Mouse (Mus musculus): Measurements from ENCODE around the gene Jmjd7. TPM values are rescaled to one million over a fixed set of nuclear protein-coding genes. Genes with fewer than 3 reads are reported as not detected.

The Jmjd7 gene
- total RNA-seq, 4 experiments from 2014 or later = 3.6 to 5.7 (median 4.2) TPM

DNA sequence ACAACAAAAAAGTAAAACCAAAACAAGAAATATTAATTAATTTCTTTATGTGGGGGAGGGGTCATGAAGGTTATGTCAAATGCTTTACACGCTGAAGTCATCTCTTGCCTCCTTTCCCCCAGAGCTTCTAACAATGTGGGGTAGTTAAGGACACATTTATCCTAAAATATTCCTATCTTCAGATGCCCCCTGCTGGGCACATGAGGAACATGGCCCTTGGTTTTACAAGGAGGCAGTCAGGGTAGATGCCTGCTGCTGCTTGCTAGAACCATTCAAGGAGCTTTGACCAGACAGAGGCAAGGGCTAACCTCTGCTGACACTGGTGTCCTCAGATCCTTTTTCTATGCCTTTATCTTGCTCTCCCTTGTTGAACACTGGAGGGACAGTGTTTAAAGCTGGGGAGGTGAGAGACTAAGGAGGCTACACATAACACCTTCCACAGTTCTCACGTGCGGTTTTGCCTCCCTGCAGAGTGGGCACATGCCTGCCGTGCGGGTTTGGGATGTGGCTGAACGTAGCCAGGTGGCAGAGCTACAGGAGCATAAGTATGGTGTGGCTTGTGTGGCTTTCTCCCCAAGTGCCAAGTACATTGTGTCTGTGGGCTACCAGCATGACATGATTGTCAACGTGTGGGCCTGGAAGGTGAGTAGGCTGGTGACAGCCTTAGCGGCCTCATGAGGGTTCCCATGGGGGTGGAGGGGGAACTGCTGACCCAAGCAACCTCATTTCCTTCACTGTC is 15.7 kb upstream of the Jmjd7 start:
- DNase-seq (ENCODE audit: low spot score in 2 of 2) = peak in 1 of 2 experiments; percentile 67

- no peak for DNase-seq (ENCODE audit: low spot score in 2 of 2)
Measured at GRCm38 (mm10) chr2:120012924-120013323, 14.4 kb upstream of the Jmjd7 start.

DNA sequence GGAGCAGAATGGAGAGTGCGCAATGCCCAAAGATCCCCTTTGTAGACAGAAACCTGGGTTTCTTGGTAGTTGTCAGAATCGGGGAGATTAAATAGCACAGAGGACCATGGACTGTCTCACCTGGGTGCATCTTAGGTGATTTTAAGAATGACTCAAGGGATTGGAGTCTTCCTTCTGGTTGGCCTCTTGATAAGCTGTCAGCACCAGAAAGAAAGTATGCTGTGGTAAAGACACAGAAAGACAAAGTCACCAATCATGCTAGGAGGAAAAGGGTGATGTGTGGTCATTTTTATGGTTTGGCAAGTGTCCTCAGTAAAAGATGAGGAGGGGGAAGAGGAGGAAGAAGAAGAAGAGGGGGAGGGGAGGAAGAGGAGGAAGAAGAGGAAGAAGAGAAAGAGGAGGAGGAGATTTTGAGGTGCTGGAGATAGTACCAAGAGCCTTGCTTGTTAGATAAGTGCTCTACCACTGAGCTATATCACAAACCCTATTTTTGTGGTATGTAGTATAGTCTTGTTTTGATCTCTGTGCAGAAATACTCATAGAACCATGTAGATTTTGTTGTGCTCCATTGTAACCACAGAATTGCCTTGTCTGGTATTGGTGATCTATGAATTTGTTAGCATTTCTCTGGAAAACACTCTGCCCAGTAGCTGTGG is 13.3 kb upstream of the Jmjd7 start:
- DNase-seq (ENCODE audit: low spot score in 2 of 2) = no peak

- no peak for DNase-seq (ENCODE audit: low spot score in 2 of 2)
Measured at GRCm38 (mm10) chr2:120015882-120016281, 11.4 kb upstream of the Jmjd7 start.

GRCm38 (mm10) chr2:120017599-120017998 is 9.7 kb upstream of the Jmjd7 start:
- DNase-seq (ENCODE audit: low spot score in 2 of 2) = no peak

- DNase-seq (ENCODE audit: low spot score in 2 of 2) = no peak
Measured at GRCm38 (mm10) chr2:120024337-120024736, 2.9 kb upstream of the Jmjd7 start.

GRCm38 (mm10) chr2:120027950-120028331 is 658 bp downstream of the Jmjd7 start:
- no peak for DNase-seq (ENCODE audit: low spot score in 2 of 2)

DNA sequence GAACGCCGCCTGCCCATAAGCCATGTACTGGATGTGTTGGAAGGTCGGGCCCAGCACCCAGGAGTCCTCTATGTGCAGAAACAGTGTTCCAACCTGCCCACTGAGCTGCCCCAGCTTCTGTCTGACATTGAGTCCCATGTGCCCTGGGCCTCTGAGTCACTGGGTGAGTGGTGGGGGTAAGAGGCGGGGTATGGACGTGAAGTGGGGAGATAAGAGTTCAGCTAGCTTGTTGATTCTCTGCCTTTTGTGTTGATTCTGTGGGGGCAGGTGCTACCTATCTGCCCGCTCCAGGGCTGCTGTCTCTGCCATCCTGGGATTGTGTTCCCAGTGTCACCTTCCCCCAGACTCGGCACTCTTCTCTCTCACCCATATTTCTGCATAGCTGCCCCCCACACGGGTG is 3.1 kb downstream of the Jmjd7 start:
- no peak for DNase-seq (ENCODE audit: low spot score in 2 of 2)

DNA sequence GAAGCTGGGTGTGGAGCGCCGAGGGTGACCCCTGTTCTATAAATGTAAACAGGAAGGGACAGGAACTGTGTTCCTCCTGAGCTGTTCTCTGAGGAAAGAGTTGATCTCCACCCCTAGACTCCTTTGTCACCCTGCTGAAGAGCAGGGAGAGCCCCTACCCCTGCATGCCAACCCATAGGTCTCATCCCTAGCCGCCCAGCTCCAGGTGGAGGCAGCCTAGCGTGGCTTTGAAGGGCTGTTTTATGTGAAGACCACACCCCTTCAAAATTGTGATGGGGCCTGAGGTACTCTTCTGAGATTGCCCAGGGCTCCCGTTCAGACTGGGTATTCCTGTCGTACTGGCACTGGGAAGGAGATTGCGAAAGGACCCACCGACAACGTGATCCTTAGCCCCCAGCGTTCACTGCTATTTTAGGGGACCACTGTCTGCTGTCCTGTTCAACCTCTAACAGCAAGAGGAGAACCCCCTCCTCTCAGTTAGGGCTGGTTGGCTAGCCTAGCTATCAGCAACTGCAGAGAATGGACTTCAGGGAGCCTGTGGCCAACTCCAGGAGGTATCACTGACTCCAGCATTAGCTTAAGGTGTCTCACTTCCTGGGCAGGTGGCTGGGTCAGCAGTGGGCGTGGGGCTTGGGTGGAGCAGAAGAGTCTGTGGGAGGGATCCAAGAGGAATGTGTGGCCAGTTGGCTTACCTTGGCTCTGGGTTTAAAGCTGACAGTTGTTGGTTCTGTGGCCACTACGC is 5.6 kb downstream of the Jmjd7 start, which contains the start of gene Pla2g4b:
Pla2g4b (plus strand) TSS at position 692 of the 742 bp plus-strand sequence.
- DNase-seq (ENCODE audit: low spot score in 2 of 2) = no peak

DNA sequence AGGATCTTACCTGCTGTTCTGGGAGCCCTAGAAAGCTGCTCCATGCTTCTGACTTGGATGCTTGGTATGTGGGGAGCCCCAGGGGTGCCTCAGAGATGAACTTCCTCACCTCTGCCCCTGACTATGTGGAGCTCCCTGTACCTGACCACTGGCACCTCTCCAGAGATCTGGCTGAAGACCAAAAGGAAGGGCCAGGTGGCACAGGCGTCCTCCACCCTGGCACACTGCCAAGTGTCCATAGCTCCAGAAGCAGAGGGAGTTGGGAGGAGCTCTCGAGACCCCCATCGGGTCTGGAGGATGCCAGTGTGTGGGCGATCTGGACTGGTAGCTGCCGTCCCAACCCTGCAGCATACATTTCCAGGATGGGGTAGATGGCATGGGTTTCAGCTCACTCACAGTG is 6.4 kb downstream of the Jmjd7 start:
- no peak for DNase-seq (ENCODE audit: low spot score in 2 of 2)

DNA sequence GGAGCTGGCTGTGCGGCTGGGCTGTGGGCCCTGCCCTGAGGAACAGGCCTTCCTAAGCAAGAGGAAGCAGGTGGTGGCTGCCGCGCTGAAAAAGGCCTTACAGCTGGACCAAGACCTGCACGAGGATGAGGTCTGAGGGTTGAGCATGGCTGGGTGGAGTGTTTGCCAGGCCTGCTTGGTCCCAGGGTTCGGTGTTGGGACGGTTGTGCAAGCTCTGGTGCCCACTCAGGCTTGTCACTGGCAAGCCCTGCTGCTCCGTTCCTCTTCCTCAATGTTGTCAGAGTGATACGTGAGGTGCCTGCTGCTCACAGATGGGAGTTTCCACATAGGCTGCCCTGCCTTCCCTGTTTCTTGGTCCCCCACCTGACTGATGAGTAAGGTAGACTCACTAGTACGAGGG is 10.5 kb downstream of the Jmjd7 start:
- no peak for DNase-seq (ENCODE audit: low spot score in 2 of 2)

DNA sequence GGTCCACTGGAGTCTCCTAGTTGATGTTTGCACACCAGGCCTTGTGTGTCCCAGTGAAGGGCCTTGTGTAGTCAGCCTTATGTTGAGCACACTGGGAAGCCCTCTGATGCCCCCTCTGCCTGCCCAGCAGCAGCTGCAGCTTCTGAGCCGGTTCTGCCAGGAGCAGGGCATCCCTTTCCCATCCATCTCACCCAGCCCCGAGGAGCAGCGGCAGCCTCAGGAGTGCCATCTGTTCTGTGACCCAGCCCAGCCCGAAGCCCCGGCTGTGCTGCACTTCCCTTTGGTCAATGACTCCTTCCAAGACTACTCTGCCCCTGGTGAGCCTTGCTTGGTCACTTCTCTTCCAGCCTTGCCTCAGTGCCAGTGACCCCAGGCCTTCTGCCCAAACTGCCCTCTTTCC is 13.7 kb downstream of the Jmjd7 start:
- no peak for DNase-seq (ENCODE audit: low spot score in 2 of 2)

DNA sequence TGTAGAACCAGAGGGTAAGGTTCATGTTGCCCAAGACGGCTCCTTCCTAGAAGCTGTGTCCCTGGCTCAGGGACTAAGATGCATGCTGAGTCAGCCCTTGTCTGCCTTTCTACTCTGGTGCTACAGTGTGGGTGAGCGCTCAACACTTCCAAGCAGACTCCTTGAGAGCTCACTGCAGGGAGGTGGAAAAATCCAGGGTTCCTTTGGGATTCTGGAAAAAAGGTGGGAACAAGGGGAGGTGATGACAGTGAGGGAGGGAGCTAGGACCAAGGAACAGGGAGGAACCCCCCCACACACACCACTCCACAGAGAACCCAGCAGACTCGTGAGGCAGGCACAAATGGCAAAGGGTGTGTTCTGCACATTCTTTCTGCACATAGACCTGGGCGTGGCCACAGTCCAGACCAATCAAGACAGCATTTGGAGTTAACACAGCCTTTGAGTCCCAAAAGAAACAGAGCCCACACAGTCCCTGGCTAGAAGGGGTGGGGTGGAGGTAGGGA is 16.9 kb downstream of the Jmjd7 start:
- DNase-seq (ENCODE audit: low spot score in 2 of 2) = no peak

DNA sequence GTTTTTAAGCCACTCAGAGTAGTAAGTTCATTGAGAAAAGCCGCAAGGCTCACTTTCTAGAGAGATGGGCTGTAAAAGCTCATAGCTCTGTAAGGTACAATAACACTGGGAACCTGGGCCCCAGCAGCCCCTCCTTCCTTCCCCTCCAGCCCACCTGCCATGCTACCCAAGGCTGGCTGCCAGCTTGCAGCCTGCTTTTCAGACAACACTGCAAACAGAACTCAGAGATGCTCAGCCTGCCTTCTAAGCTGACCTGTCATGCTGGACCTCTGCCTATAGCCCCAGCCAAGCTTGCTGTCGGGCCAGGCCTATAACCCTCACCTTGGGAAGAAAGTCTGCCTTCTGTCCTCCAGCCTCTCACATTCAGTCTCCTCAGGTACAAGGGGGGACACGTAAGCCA is 17.4 kb downstream of the Jmjd7 start:
- DNase-seq (ENCODE audit: low spot score in 2 of 2) = no peak

DNA sequence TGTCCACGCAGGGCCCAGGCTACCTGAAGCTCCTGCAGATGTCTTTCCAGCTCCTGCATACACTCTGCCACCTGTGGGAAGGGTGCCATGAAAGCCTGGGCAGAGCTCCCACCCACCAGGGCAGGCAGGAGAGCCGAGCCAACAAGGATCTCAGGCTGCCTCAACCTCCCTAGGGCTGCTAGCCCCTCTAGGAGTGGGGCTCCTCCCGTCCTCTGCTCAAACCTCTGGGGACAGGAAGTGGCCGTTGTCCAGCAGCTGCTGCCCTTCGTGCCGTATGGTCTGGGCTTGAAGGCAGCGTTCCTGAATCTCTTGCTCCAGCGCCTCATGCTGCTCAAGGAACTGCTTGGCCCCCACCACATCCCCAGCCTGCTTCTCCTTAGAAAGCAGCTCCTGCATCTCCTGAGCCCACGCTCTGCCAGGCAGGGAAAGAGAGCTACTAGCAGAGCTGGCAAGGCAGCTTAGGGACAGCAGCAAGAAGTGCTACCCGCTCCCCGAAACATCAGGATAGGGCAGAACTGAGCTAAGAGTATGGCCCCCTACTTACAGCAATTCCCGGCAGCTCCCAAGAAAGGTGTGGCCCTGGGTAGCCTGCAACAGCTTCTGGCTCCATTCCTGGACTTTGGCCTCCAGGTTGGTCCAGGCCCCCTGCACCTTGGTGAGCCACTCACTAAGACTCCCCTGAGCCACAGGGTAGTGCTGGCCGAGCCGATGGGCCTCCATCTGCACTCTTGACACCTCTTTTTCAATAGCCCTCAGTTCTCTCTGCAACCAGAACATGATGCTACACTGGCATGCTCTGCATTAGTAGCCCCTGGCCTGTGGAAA is 19.4 kb downstream of the Jmjd7 start:
- DNase-seq (ENCODE audit: low spot score in 2 of 2) = peak in 1 of 2 experiments; percentile 37

- DNase-seq (ENCODE audit: low spot score in 2 of 2) = no peak
Measured at GRCm38 (mm10) chr2:120048173-120048572, 20.9 kb downstream of the Jmjd7 start.

- no peak for DNase-seq (ENCODE audit: low spot score in 2 of 2)
Measured at GRCm38 (mm10) chr2:120049632-120050274, 22.5 kb downstream of the Jmjd7 start.

- DNase-seq (ENCODE audit: low spot score in 2 of 2) = no peak
Measured at GRCm38 (mm10) chr2:120051405-120051804, 24.1 kb downstream of the Jmjd7 start.

GRCm38 (mm10) chr2:120054771-120055552 is 27.7 kb downstream of the Jmjd7 start:
- DNase-seq (ENCODE audit: low spot score in 2 of 2) = no peak

GRCm38 (mm10) chr2:120055923-120056322 is 28.6 kb downstream of the Jmjd7 start:
- DNase-seq (ENCODE audit: low spot score in 2 of 2) = no peak

All from layer of hippocampus, adult 8-10 months (tissue).